ENCODE assay signal across 32 mouse cellular contexts in genomic region chr9:90200501-90200900, GRCm38 (mm10). TPM values are rescaled to one million over a fixed set of nuclear protein-coding genes. Genes with fewer than 3 reads are reported as not detected.
"Had no signal": no experiment of that assay in that cellular context is flagged by ENCODE, and none has a peak within 500 bp of the region (broad histone marks: within the 10 kb centered on the region; RNA-seq: fewer than 3 reads in every experiment).

No protein-coding gene starts in this region.

- H3K27me3 ChIP-seq: heart, embryonic 12.5 days; heart, embryonic 13.5 days; heart, embryonic 15.5 days; hindbrain, embryonic 12.5 days; hindbrain, embryonic 13.5 days; hindbrain, embryonic 15.5 days; intestine, embryonic 15.5 days; kidney, embryonic 15.5 days had no signal

- H3K36me3 ChIP-seq: heart, embryonic 15.5 days had no signal

- H3K4me1 ChIP-seq: hindbrain, embryonic 12.5 days had no signal

- H3K27ac ChIP-seq: heart, embryonic 15.5 days; hindbrain, embryonic 10.5 days; hindbrain, embryonic 12.5 days; hindbrain, embryonic 13.5 days; hindbrain, embryonic 14.5 days; hindbrain, embryonic 15.5 days; hindbrain, postnatal 0 days; intestine, embryonic 15.5 days; kidney, embryonic 15.5 days; kidney, postnatal 0 days; layer of hippocampus, adult 2 months; left cerebral cortex, adult 2 months had no signal

- H3K4me3 ChIP-seq: heart, embryonic 12.5 days; heart, embryonic 13.5 days; heart, embryonic 15.5 days; hindbrain, embryonic 10.5 days; hindbrain, embryonic 12.5 days; hindbrain, embryonic 13.5 days; hindbrain, embryonic 15.5 days; intestine, embryonic 15.5 days; kidney, embryonic 15.5 days; layer of hippocampus, adult 2 months; left cerebral cortex, adult 2 months had no signal

- H3K4me2 ChIP-seq: heart, embryonic 12.5 days; heart, embryonic 13.5 days; heart, embryonic 15.5 days; hindbrain, embryonic 12.5 days; hindbrain, embryonic 13.5 days; hindbrain, embryonic 14.5 days; hindbrain, embryonic 15.5 days; intestine, embryonic 15.5 days; kidney, embryonic 15.5 days had no signal

- DNase-seq: heart, postnatal 10 days; heart, postnatal 14 days; heart, postnatal 36 days; heart, postnatal 4 days; kidney, adult 11 months; kidney, adult 18-20 months; kidney, adult 8-10 months; kidney, postnatal 10 days; kidney, postnatal 25 days; kidney, postnatal 36 days; kidney, postnatal 4 days; layer of hippocampus, adult 9-11 months; layer of hippocampus, postnatal 36 days had no signal

- H3K9ac ChIP-seq: heart, embryonic 12.5 days; heart, embryonic 13.5 days; heart, embryonic 15.5 days; hindbrain, embryonic 12.5 days; hindbrain, embryonic 13.5 days; hindbrain, embryonic 14.5 days; hindbrain, embryonic 15.5 days; intestine, embryonic 15.5 days; kidney, embryonic 15.5 days had no signal

- H3K9me3 ChIP-seq: heart, embryonic 12.5 days; heart, embryonic 13.5 days; heart, embryonic 15.5 days; hindbrain, embryonic 10.5 days; hindbrain, embryonic 12.5 days; hindbrain, embryonic 13.5 days; hindbrain, embryonic 15.5 days; intestine, embryonic 15.5 days; kidney, embryonic 15.5 days had no signal

- ATAC-seq: hindbrain, embryonic 16.5 days; hindbrain, postnatal 0 days; inflammation-experienced regulatory T-cells, adult 6 months; intestine, embryonic 15.5 days; intestine, embryonic 16.5 days; intestine, postnatal 0 days had no signal

RNA-seq across cellular contexts. Expression of gene Adamts7, which starts 37.6 kb away (rescaled TPM):
- total RNA-seq: hematopoietic stem cell, adult 5-6 weeks had no signal
- polyA plus RNA-seq: inflammation-experienced regulatory T-cells, adult 6 months had no signal
